Mouse (Mus musculus): Measurements from ENCODE around the gene Casq1.
"Not testable (repeated sequence)": the region's sequence is repeated elsewhere in the genome, so short reads cannot be mapped to it uniquely, and the experiment has no call there.

Casq1 gene

DNA sequence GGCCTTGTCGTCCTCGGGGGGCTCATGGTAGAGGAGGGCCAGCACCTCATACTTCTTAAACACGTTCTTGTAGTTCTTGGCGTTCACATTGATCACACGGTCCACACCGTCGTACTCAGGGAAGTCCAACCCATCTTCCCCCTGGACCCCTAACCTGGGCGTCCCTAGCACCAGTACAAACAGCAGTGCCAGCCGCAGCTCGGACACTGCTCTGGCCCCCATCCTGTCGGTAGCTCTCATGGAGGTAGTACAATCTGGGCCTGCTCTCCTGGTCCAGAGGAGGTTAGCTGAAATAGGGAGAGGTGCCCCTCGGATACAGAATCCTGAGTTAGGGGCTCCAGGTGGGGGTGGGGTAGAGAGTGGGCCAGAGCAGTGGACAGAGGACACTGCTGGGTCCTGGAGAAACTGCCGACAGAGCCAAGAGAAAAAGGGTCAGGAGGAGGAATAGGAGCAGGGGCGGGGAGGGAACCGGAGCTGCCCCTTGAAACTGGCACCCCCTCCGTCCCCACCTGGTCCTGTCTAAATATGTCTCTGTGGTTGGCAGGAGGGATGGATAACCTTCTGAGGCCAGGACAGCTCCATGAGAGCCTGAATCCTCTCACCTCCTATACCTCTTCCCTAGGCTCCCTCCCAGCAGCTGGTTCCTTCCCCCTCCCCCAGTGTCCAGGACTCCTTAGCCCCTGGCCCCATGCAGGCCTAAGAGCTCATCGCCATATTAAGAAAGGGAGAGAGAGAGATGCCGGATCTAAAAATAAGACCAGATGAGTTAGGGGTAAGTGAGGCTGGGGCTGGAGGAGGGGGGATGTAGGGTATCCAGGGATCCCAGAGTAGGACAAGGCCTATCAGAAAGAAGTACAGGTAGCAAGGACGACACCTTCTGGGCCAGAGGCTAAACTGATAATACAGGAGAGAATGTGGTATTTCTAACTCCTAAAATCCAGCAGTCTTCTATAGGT, at the start of gene Casq1:
Gene Casq1 (minus strand): TSS at position 418 of the 956 bp plus-strand sequence.
- no peak for DNase-seq (ENCODE audit: low read depth, low spot score)

DNA sequence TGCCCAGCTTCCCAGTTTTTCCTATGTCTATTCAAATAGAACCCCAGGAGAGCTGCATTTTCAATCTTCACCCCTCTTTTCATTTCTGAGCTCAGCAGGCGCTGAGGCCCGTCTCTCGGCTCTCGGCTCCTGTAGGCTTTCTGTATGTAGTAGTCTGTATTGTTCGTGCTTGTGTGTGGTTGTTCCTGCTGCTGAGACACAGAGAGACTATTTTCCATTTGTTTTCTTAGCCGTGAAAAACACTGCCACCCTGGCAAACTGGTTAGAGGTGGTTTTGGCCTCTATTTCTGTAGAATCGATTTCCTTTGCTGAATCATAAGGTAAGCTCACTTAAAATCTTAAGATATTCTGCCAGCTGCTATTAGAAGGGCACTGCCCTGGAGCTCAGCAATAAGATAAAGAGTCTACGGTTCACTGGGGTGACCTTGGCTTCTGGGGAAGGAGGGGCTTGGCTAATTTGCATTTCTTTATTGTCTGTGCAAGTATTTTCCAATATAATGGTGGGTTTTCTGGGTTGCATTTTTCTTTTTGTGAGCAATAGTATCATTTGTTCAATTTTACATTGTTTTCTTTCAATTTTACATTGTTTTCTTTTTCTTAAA, 41.9 kb upstream of the Casq1 start, which contains the start of gene Igsf8:
Gene Igsf8 (plus strand): TSS at position 165 of the 602 bp plus-strand sequence.
- DNase-seq (ENCODE audit: low read depth, low spot score) = no peak

DNA sequence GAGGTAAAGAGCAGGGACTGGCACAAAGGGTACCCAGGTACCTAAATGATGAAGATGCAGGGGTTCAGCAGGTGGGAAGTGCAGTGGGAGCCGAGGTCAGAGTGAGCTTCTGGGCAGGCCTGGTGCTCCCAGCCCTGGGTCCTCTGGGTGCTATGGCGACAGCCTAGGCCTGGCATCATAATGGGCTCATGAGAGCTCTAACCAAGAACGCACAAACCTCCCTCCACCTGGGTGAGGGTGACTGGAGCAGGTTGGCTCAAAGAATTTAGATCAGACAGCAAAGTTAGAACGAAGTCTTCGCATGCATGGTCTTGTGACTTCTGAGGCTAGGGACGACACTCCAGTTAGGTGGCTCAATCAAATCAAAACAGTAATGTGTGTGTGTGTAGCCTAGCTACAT, 38.6 kb upstream of the Casq1 start, which contains the start of gene Atp1a4:
Gene Atp1a4 (minus strand): TSS at position 101 of the 400 bp plus-strand sequence.
- DNase-seq (ENCODE audit: low read depth, low spot score) = no peak

DNA sequence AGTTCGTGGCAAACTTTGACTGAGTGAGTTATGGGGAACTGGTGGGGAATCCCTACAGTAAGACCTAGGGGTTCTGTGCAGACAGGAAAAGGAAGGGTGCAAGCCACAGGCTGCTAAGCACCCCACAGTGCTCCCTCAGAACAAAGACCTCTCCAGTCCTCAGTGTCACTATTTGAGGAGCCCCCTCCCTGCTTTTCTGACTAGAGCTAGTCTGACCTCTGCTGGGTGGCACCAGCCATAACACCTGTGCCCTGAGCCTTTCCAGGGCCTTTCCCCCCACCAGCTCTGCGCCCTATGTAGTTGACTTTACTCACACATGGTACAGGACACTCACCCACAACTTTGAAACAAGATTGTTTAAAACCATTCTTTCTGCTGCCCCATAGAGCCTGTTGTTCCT, 28.0 kb upstream of the Casq1 start:
- DNase-seq (ENCODE audit: low read depth, low spot score) = no peak

DNA sequence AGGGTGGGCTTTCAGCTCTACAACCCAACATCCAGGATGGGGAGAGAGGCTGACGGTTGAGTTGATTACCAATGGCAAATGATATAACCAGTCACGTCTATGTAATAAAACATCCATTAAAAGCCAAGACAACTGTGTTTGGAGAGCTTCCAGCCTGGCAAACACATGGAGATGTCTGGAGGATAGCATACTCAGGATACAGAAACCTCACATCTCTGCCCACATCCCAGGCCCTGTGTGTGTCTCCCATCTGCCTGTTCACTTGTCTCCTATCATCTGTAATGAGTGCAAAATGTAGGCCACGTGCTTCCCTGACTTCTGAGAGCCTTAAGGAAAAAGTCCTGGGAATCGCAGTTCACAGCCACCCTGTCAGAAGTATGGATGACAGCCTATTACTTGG, 27.5 kb upstream of the Casq1 start:
- DNase-seq (ENCODE audit: low read depth, low spot score) = no peak

DNA sequence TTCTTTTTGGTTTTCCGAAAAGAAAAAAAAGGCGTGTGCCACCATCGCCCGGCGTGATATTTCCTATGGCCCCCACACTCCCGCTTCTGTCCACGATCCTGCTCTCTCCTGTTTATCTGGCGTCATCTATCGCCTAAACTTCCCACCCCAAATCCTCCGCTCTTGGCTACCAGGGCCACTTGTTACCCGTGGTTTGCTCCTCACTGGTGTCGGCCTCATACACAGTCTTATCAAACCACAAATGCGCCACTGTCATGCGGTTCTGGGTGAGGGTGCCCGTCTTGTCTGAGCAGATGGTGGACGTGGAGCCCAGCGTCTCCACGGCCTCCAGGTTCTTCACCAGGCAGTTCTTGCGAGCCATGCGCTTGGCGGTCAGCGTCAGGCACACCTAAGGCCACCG, 25.0 kb upstream of the Casq1 start:
- DNase-seq (ENCODE audit: low read depth, low spot score) = not testable (repeated sequence)

DNA sequence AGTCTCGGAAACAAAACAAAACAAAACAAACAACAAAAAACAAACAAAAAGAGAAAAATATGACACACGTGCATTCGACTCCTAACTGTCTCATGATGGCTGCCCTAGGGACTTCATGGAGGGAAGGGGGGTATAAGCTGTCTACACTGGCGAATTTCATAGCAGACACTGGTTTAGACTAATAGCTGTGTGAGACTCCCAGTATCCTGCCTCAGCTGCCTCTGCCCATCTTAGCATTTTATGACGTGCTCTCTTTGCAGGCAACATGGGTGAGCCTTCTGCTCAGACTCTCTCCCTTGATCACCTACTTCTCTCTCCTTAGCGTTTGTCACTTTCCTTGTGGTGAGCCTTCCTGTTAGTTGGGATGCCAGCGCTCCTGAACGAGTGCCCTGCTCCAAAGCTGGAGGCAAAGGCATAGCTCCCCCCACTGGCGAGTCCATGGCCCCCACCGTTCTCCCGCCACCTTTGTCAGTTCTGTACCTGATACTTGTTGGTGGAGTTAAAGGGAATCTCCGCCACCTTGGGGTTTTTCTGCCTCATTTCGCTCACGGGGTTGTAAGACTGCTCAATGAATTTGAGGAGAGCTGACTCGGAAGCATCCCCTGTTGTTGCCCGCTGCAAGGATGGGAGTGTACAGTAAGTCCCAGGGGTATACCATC, 24.0 kb upstream of the Casq1 start:
- DNase-seq (ENCODE audit: low read depth, low spot score) = no peak

DNA sequence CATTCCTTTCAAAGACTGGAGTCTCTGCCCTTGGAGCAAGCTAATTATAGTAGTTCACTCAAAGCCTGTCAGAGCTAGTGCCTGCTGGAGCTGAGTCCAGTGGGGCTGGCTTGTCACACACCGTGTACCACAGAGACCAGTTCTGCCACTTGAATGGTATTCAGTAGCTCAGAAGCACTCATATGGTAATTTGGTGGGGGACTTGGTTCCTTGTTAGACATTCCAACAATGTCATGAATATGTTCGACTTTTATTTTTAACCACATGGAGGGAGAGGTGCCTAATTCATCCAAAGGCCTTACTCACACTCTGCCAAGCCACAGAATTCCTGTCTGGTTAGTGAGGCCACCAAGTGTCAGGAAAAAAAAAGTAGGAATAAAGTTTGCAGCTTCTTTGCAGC, 22.7 kb upstream of the Casq1 start:
- DNase-seq (ENCODE audit: low read depth, low spot score) = peak; percentile 32

DNA sequence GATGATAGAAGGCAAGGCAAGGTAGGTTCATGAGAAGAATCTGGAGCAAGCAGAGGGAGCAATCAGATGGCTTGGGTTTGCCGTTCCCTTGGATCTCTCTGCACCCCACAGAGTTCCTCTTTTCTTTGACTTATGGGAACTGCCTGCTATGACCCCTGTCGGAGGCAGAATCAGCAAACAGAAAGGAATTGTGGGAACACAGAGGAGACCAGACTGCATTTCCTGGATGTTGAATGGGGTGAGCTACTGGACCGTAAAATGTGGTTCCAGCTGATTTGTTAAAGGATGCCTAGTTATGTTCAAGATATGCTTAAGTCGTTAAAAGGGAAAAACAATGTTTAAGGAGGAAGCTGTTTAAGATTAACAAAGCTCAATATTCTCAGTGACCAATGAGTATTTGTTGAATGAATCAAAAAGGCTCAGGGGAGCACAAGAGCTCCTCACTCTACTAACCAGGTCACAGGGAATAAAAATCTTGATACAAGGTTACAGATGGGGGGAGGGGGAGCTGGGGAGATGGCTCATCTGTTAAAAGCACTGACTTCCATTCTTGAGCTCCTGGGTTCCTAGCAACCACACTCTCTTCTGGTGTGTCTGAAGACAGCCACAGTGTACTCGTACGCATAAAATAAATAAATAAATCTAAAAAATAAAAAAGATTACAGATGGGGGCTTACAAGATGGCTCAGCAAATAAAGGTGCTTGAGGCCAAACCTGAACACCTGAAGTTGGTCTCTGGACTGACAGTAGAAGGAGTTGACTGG, 21.5 kb upstream of the Casq1 start:
- no peak for DNase-seq (ENCODE audit: low read depth, low spot score)

DNA sequence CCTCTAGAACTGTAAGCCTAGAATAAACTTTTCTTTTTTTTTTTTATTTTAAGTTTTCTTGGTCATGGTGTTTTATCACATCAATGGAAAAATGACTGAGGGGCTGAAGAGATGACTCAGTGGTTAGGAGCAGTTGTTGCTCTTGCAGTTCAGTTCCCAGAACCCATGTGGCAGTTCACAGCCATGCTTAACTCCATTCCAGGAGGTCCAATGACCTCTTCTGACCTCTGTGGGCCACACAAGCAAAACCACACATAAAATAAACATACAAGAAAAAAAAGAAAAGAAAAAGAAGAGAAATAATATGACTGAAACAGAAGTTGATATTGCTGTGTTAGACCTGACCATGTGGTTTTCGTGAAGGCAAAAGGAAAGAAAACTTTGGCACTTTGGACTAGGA, 9.5 kb upstream of the Casq1 start:
- DNase-seq (ENCODE audit: low read depth, low spot score) = no peak

DNA sequence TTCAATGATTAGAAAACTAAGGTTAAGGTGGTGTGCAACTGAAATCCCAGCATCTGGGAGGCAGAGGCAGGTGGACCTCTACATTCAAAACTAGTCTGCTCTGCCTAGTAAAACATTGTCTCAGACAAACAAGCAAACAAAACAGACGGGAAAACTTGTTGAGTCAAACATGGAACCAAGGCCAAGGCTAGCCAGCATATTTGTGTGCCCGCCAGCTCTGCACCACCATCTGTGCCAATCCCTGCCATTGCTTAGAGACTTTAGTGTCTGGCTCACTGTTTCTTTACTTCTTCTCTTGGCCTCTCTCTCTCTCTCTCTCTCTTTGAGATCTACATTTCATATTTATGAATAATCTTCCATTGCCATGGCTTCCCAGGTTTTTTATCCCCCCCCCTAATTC, 8.5 kb upstream of the Casq1 start:
- no peak for DNase-seq (ENCODE audit: low read depth, low spot score)

DNA sequence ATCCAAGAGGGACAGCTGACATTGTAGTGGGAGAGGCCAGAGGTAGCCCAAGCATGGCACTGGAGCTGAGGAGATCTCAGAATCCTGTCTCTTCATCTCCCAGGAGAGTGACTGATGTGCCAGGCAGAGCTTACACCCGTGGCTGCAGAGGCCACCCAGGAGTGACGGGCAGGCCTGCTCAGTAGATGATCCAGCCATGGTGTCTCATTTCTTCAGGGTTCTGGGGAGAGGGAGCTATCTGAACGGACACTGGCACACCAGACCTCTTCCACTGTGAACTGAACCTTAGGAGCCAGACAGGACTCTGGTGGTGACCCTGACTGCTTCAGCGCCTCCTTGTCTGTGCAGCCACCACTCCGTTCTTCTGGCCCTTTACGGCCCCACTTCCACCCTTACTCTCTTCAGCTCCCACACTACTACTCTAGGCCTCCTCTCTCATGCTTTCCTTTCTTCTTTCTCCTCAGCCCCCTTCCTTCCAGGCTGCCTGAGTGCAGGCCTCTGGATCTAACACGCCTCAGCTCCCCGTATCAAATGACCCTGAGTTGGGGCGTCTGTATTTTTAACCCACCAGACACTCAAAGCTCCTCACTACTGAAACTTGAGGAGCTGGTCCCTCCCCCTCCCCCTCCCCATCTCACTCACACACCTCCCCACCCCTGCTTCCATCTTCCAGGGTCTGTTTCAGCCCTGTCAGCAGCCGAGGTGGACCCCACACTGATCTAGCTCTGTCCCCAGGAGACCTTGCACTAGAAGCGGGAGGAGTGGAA, 1.8 kb upstream of the Casq1 start:
- DNase-seq (ENCODE audit: low read depth, low spot score) = no peak

DNA sequence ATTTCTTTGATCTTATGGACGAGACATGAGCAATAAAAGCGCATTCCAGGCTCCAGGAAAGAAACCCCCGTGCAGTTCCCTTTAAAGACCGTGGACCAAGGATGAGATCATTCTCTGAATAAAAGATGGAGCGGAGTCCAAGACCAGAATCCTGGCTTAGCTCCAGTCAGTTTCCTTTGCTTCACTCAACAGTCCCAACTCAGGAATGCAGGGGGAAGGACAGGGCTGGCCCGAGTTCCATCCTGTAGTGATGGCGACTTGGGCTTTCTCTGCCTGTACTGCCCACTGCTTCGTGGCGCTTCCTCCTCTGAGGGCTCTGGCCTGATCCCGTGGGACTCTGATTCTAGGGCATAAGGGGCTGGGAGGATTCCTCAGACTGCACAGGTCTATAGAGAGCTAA, 746 bp upstream of the Casq1 start:
- no peak for DNase-seq (ENCODE audit: low read depth, low spot score)

DNA sequence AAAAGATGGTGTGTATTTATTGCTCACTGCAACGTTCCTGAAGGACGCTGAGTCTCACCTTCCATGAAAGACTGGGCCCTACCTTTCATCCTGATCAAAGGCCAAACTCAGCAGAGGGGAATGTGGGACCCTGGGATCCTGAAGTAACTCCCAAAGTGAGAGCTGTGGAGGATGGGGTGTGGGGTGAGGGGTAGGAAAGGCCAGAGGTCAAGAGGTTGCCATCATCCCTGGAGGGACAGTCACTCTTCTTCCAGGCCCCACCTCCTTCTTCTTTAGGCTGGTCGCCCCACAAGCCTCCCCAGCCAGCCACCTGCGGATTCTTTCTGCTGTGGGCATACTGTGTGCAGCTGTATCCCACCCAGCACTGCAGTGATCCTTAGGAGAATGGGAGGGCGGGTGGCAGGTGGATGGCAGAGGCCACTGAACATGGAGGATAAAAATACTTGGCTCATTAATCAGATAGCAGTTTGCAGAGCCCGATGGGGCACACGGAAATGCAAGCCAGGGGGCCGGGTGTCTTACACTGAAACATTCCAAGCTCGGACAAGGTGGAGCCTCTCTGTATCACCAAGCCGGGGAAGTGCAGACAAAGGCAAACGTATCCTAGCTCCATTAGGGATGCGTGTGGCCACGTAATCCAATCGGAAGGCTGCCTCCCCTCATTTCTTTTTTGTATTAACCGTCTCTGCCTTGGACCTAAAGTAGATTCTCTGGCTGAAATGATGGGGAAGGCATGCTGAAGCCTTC, 1.3 kb downstream of the Casq1 start:
- DNase-seq (ENCODE audit: low read depth, low spot score) = no peak

DNA sequence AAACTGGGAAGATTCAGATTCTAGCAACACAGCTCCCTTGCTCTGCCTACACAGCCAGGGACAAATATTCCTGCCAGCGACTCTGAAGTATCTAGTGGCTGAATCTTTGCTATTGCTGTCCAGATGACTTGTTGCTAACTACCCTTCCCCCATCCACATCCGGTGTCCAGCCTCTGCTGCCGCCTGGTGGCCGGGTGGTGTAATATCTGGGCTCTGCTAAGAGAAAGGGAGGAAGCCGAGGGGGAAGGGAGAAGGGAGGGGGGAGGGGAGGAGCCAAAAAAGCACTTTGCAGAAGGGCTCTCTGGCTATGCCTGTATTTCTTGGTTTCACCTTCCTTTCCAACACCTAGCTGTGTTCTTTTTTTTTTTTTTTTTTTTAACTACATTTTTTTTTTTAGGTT, 2.5 kb downstream of the Casq1 start:
- peak; percentile 72 for DNase-seq (ENCODE audit: low read depth, low spot score)

DNA sequence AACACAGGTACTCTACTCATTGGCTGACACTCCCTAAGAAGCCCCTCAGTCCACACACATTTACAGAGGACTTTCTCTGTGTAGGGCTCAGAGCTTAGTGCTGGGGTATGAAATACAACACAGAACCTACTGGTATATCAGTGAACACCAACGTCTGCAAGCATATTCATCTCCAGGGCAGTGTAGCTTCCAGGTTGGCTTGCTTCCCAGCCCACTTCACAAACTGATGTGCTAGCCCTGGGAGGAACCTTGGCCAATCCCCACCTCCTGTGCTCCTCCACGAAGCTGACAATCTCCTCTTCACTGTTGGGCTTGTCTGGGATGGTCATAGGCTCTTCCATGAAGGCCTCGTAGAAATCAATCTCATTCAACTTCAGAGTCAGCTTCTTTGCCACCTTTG, 4.9 kb downstream of the Casq1 start:
- no peak for DNase-seq (ENCODE audit: low read depth, low spot score)

DNA sequence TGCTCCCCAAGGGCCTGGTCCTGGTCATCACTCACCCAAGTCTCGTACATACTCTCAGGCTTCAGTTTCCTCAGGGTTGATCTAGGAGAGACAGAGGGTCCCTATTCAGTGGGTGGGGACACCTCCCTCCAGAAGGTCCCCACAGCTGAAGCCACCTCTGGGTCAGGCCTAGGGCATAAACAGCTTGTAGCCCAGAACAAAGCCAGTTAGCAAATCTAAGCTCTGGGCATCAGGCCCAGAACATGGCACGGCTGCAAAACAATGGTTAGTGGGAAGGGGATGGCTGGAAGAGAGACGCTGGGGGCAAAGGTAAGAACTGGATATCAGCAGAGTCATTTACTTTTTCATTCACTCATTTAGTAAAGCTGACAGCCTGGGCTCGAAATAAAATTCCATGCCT, 5.9 kb downstream of the Casq1 start:
- no peak for DNase-seq (ENCODE audit: low read depth, low spot score)

DNA sequence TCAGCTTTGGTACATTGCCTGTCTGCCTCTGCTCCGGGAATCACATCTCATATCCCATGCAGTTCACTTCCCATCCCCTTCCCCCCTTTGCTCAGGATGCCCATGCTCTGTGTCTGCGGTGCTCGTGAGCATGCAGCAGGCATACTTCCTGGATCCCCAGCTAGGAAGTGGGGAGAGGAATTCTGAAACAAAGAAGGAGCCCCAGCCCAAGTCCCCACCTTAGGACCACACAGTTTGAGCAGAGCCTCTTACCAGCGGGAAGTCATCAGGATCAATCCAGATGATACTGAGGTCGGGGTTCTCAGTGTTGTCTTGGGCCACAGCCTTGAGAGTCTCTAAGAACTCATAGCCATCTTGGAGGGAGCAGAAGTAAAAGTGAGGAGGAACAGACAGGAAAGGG, 6.9 kb downstream of the Casq1 start:
- no peak for DNase-seq (ENCODE audit: low read depth, low spot score)

DNA sequence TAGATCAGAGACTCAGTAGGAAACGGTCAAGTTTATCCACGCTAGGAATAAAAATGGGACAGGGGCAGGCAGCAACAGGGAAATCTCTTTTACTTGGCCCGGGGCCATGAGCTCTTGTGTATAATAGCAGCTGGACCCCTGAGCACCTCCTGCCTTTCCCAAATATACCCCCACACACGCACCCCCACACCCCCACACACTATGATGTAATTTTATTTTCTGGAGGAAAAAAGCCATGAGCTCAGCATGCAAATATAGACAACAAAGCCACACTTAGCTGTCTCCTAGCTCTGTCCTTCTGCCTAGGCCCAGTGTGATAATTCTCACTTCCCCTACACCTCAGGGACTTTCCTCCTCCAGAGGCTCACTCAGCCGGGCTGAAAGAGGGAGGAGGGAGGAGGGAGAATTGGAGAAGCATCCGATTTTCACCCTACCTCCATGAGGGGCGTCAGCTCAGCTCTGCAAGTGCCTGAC, 12.5 kb downstream of the Casq1 start:
- DNase-seq (ENCODE audit: low read depth, low spot score) = no peak
